Mouse (Mus musculus) liver, embryonic 15.5 days (tissue): Measurements from ENCODE around the gene Spef2. TPM values are rescaled to one million over a fixed set of nuclear protein-coding genes. Genes with fewer than 3 reads are reported as not detected.
A peak's percentile ranks its signal among the peaks of the same experiment; 100 is the strongest.
"Not testable (repeated sequence)": the region's sequence is repeated elsewhere in the genome, so short reads cannot be mapped to it uniquely, and the experiment has no call there.

ENCODE experiments used
- ATAC-seq: fragments of 200-750 bp; cut with Nextera tagmentation; 2 replicates; pipeline ENCODE4 v1.8.0; 2017; ENCODE audit warnings: moderate number of reproducible peaks, mild to moderate bottlenecking, moderate library complexity; ENCODE audit not compliant: insufficient read depth
- H3K27ac ChIP-seq: fragments of 300-500 bp; sonication (generic); replicated peaks from 2 replicates; pipeline ENCODE4 v1.5.1; 2015; ENCODE audit warnings: mild to moderate bottlenecking, inconsistent platforms
- H3K27me3 ChIP-seq: fragments of 300-500 bp; sonication (generic); 2 replicates; pipeline ENCODE4 v1.6.1; 2015; ENCODE audit warnings: mild to moderate bottlenecking, inconsistent platforms
- H3K36me3 ChIP-seq: fragments of 300-500 bp; sonication (generic); replicated peaks from 2 replicates; pipeline ENCODE4 v1.6.1; 2015; ENCODE audit warnings: moderate library complexity, mild to moderate bottlenecking, inconsistent platforms
- H3K4me1 ChIP-seq: fragments of 300-500 bp; sonication (generic); replicated peaks from 2 replicates; pipeline ENCODE4 v1.6.1; 2015; ENCODE audit warnings: inconsistent platforms
- H3K4me2 ChIP-seq: fragments of 300-500 bp; sonication (generic); 2 replicates; pipeline ENCODE4 v1.6.1; 2015; ENCODE audit warnings: moderate library complexity, mild to moderate bottlenecking, inconsistent platforms
- H3K4me3 ChIP-seq: fragments of 300-500 bp; sonication (generic); replicated peaks from 2 replicates; pipeline ENCODE4 v1.5.1; 2015; ENCODE audit warnings: mild to moderate bottlenecking, inconsistent platforms
- H3K9ac ChIP-seq: fragments of 300-500 bp; sonication (generic); 2 replicates; pipeline ENCODE4 v1.6.1; 2015; ENCODE audit warnings: moderate library complexity, mild to moderate bottlenecking, inconsistent platforms
- H3K9me3 ChIP-seq: fragments of 300-500 bp; sonication (generic); replicated peaks from 2 replicates; pipeline ENCODE4 v1.6.1; 2016; ENCODE audit warnings: inconsistent platforms
- WGBS: fragments of 180-500 bp; shearing (Covaris S2); methylation state at CpG from one replicate; pipeline ENCODE4 v1.1.7; 2015; ENCODE audit warnings: mixed read lengths; ENCODE audit not compliant: insufficient replicate concordance; 5-methylcytosine and 5-hydroxymethylcytosine counted together
- polyA plus RNA-seq: library from polyadenylated mRNA; unstranded; fragments of >200 nt; fragmentation: Nextera tagmentation; extraction: Ambion mirVana; gene quantifications from 2 replicates; pipeline ENCODE4 v1.2.1, GENCODE M21; 2015

Spef2 gene
- polyA plus RNA-seq, 1 experiment from 2014 or later: 0.12 TPM

DNA sequence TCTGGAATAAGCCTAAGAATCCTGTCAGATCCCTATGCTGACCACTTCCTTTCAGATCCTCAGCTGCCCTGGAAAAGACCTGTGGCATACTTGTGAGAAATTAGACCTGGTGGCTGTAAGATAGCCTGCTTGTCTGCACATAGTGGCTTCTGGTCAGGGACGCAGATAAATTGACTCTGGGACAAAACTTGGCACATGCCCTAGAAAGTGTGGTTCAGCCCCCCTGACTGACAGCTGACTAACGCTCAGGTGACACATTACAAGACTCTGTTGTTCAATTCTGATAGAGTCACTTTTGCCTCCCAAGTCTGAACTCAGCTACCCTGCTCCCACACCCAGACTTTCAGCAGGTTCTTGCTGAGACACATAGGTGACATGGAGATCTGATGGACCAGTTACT, 83.7 kb downstream of the Spef2 start:
- 54% methylated on average over 2 of the region's 2 CpGs for WGBS
- not testable (repeated sequence) for H3K4me1 ChIP-seq, H3K27me3 ChIP-seq, H3K4me3 ChIP-seq, H3K9ac ChIP-seq, H3K27ac ChIP-seq, H3K36me3 ChIP-seq, H3K9me3 ChIP-seq, H3K4me2 ChIP-seq, ATAC-seq

DNA sequence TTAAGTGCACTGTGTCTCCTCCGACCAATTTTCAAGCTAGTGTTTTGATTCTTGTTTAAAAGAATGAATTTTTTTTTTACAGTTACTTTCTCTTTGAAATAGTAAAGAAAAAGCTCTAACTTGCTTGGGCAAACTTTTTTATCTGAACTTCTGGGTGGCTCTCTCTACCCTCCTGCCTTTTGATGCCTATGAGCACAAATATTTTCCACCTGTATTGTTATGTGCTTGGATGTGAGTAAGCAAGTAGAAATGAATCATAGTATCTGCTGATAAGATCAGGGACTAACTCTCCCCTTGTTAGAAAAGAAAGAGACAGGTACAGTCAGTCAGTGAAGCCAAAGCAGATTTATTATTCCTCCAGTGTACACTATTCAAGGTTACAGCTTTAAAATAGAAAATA, 87.5 kb downstream of the Spef2 start:
- H3K36me3 ChIP-seq: no peaks in the 10 kb centered on the region
- no peak overlapping the region for H3K4me3 ChIP-seq
- H3K9ac ChIP-seq: no peak overlapping the region
- H3K27me3 ChIP-seq: no peaks in the 10 kb centered on the region
- no peaks in the 10 kb centered on the region for H3K4me1 ChIP-seq
- H3K9me3 ChIP-seq: no peaks in the 10 kb centered on the region
- no peak overlapping the region for H3K27ac ChIP-seq
- WGBS: 59% methylated on average over 1 of the region's 1 CpGs
- H3K4me2 ChIP-seq: no peak overlapping the region
- no peak for ATAC-seq

DNA sequence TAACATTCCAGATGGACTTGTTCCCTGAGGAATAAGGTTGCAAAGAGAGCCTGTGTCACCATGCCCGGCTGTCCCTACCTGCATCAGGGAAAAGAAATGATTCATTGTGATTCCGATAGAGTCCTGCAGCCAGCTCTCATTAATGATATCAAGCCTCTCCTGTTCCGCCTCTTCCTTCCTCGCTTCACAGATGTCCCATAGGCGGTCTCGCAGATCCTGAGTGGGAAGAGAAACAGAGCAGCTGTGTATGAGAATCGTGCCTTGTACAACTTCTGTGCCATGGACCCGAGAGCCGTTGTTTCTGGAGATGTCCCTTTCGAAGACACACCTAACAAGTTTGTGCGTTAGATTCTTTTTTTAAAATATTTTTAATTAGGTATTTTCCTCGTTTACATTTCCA, 114.2 kb downstream of the Spef2 start:
- H3K4me3 ChIP-seq: no peak overlapping the region
- no peak overlapping the region for H3K4me2 ChIP-seq
- no peak overlapping the region for H3K9ac ChIP-seq
- WGBS: 68% methylated on average over 12 of the region's 12 CpGs
- no peak for ATAC-seq
- no peaks in the 10 kb centered on the region for H3K9me3 ChIP-seq
- H3K27me3 ChIP-seq: no peaks in the 10 kb centered on the region
- H3K36me3 ChIP-seq: no peaks in the 10 kb centered on the region
- H3K4me1 ChIP-seq: no peaks in the 10 kb centered on the region
- H3K27ac ChIP-seq: no peak overlapping the region

DNA sequence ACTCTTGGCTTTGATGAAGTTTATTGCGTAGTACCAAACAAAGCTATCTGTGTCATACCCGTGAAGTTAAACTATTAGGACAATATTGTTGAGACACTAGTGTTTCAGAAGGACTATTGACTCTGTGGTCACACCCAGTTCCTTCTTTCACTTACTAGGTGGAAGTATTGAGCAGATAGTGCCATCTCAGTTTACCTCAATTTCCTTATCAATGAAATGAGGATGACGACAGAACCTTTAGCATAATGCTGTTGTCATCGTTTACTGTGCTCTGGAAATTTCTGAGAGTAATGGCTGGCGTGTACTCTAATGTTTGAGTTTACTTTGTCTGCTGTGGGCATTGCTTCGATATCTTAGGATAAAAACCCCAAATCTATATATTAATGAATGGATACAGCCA, 117.0 kb downstream of the Spef2 start:
- no peak overlapping the region for H3K4me3 ChIP-seq
- H3K27ac ChIP-seq: no peak overlapping the region
- no peaks in the 10 kb centered on the region for H3K4me1 ChIP-seq
- H3K9ac ChIP-seq: no peak overlapping the region
- ATAC-seq: no peak
- H3K27me3 ChIP-seq: no peaks in the 10 kb centered on the region
- H3K9me3 ChIP-seq: no peaks in the 10 kb centered on the region
- H3K36me3 ChIP-seq: no peaks in the 10 kb centered on the region
- no peak overlapping the region for H3K4me2 ChIP-seq
- WGBS: 59% methylated on average over 6 of the region's 6 CpGs

DNA sequence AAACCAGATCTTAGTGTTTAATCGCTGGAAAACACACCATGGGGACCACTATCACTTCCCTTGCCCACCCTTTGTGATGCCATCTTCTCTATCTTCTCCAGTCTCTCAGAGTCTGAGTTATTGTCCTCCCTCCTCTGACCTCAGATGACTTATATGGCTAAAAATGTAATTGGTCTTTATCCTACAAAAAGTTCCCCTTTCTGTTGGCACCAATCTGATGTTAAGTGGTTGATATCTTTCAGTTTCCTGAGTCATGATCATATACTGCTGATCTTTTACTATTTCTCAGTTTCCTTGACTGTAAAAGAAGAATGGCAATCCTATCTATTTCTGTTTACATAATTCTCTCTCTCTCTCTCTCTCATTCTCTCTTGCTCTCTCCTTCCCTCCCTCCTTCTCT, 119.0 kb downstream of the Spef2 start:
- Histone ChIP-seq H3K4me1 (no peaks in the 10 kb centered on the region), H3K27me3 (no peaks in the 10 kb centered on the region), H3K9ac (no peak overlapping the region), H3K27ac (no peak overlapping the region), H3K9me3 (no peaks in the 10 kb centered on the region), H3K4me3 (no peak overlapping the region), H3K36me3 (no peaks in the 10 kb centered on the region), H3K4me2 (no peak overlapping the region)
- 35% methylated on average over 1 of the region's 1 CpGs for WGBS
- no peak for ATAC-seq

DNA sequence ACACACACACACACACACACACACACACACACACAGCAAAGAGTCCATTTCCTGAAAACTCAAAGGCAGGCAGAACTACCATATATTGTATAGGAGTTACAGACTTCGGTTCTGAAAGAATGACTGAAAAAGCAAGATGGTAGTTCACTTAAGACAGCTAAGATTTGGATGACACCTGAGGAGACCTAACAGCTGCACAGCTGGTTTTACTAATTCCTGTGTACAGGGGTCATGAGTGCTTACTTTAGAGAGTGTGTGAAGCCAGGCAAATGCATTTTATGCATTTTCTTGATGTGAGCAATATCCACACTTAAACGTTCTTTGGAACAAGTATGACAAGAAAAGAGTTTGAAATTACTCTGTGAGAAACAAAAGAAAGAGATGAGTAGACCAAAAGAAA, 124.0 kb downstream of the Spef2 start:
- Histone ChIP-seq H3K4me1 (no peaks in the 10 kb centered on the region), H3K36me3 (no peaks in the 10 kb centered on the region), H3K4me3 (no peak overlapping the region), H3K9me3 (no peaks in the 10 kb centered on the region), H3K4me2 (no peak overlapping the region), H3K27ac (no peak overlapping the region), H3K9ac (no peak overlapping the region), H3K27me3 (no peaks in the 10 kb centered on the region)
- ATAC-seq: no peak
- WGBS: 59% methylated on average over 2 of the region's 2 CpGs

DNA sequence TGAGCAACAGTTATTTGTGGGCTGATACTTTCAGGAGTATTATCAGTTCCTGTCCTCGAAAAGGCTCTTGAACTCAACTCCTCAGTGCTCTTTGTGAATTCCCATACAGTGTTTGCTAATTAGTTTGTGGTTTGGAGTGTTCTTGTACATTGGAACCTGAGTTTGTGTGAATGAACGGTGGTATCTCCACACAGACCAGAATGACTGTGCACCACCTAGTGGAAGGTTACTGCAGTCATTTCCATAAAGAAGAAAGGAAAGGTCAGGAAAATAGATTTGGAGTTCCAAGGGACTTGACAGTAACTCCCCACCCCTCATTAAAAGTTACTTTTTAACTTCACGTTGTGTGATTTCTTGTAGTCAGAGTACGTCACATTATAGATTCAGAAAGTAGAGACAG, 140.5 kb downstream of the Spef2 start:
- Histone ChIP-seq H3K9ac (no peak overlapping the region), H3K27ac (no peak overlapping the region), H3K4me1 (no peaks in the 10 kb centered on the region), H3K27me3 (no peaks in the 10 kb centered on the region), H3K4me3 (no peak overlapping the region), H3K36me3 (no peaks in the 10 kb centered on the region), H3K9me3 (no peaks in the 10 kb centered on the region), H3K4me2 (no peak overlapping the region)
- no peak for ATAC-seq
- 39% methylated on average over 4 of the region's 4 CpGs for WGBS

DNA sequence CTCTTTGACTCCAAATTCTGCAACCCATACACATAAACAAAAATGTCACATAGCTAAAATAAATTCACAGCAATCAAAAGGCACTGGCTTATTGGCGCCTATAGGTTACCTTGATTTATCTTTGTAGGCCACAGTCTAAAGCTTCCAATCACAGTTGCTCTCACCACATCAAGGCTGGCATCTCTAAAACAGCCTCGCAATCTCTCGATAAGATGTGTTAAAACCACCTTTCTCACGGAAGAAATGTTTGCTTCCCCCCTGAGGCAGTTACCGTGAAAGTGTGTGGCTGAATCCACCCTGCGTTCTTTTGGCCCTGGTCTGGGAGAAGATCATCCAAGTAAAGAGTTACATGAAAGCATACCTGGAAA, 148.6 kb downstream of the Spef2 start:
- Histone ChIP-seq H3K36me3 (no peaks in the 10 kb centered on the region), H3K4me2 (no peak overlapping the region), H3K27me3 (no peaks in the 10 kb centered on the region), H3K9me3 (no peaks in the 10 kb centered on the region), H3K9ac (no peak overlapping the region), H3K27ac (no peak overlapping the region), H3K4me1 (no peaks in the 10 kb centered on the region), H3K4me3 (no peak overlapping the region)
- 71% methylated on average over 6 of the region's 6 CpGs for WGBS
- no peak for ATAC-seq

DNA sequence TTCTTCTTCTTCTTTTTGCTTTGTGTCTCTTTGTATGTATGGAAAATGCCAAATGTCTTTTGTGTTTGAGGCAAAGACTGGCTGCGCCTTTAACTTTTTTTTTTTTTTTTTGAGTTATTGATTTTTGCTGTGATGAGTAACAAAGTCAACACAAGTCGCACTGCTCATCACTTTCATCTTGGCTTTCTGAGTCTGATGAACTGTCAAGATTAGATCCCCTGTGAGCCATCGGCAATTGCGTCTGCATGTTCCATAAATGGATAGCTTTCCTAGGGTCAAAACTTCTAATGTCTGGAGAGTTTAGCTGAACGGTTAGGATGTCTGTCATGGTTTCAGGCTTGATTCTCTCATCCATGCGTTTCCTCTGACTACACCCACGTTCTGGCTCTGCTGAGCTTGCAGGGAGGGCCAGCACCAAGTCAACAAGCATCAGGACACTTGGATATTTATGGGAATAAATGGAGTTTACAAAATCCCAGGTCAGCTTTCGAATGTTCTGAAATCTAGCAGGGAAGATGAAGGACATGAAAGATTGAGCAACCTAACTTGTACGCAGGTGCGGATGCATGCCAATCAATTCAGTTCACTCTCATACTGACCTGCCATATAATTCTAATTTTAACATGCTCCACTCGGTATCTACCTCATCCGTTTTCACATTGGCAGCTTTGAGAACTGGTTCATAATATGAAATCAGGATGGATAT, 149.1 kb downstream of the Spef2 start:
- Histone ChIP-seq H3K4me3 (no peak overlapping the region), H3K27ac (no peak overlapping the region), H3K27me3 (no peaks in the 10 kb centered on the region), H3K9me3 (no peaks in the 10 kb centered on the region), H3K9ac (no peak overlapping the region), H3K36me3 (no peaks in the 10 kb centered on the region), H3K4me2 (peak overlapping the region; percentile 14; the same call in 1 of the 2 replicates), H3K4me1 (no peaks in the 10 kb centered on the region)
- WGBS: 59% methylated on average over 12 of the region's 12 CpGs
- no peak for ATAC-seq

DNA sequence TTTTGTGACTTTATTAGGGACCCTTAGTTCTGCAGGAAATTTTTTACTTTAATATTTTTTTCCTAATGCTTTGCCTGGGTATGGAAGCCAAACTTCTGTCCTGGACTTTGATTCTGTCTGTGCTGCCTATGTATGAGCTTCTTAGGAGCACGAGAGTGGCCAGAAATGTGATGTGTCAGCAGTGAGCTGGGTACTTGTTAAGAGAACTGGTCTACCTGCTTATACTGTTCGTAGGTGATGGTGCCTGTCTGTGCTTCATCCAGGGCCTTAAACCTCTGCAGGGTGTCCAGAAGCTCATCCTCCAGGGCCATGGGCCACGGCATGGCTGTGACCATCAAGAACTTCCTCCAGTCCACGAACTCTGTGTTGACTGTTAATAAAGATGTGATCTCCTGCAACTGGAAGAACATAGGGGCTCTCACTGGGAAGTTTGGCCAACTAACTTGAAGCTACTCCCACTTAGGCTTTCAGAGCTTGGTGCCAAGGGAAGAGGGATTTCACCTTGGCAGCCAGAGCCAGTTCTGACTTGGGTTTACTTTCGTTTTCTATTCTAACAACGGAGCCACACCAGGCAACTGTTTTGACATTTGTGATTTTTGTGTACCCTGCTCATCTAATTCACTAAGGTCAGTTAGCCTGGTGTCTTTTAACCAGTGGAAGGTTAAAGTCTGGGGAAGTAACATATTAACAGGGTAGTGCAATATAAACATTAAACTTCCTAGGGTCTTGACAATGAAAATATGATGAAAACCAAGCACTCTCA, 152.2 kb downstream of the Spef2 start:
- no peak overlapping the region for H3K9ac ChIP-seq
- H3K9me3 ChIP-seq: no peaks in the 10 kb centered on the region
- no peaks in the 10 kb centered on the region for H3K27me3 ChIP-seq
- no peaks in the 10 kb centered on the region for H3K4me1 ChIP-seq
- no peak overlapping the region for H3K27ac ChIP-seq
- no peak for ATAC-seq
- 50% methylated on average over 6 of the region's 6 CpGs for WGBS
- peak overlapping the region; percentile 15; the same call in 1 of the 2 replicates for H3K4me2 ChIP-seq
- H3K36me3 ChIP-seq: no peaks in the 10 kb centered on the region
- no peak overlapping the region for H3K4me3 ChIP-seq

DNA sequence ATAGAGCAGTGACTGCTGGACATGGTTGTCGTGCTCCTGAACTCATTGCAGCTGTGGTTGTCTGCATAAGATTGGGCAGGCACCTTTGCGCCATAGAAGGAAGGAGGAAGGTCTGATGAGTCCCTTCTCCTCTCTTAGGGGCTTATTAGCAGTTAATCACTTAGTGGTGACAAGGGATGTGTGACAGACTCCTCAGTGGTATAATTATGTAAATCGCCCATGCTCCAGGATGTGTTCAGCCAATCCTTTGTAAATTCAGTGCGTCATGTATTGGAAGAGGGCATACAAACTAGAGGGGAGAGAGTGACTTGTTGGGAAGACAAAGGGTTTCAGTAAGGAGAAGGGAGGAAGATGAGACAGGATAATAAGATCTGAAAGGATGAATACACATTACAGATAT, 158.7 kb downstream of the Spef2 start:
- Histone ChIP-seq H3K4me2 (no peak overlapping the region), H3K9me3 (no peaks in the 10 kb centered on the region), H3K36me3 (no peaks in the 10 kb centered on the region), H3K27me3 (no peaks in the 10 kb centered on the region), H3K27ac (no peak overlapping the region), H3K4me1 (no peaks in the 10 kb centered on the region), H3K4me3 (no peak overlapping the region), H3K9ac (no peak overlapping the region)
- 67% methylated on average over 4 of the region's 4 CpGs for WGBS
- no peak for ATAC-seq
